Mouse (Mus musculus) hindbrain, embryonic 13.5 days (tissue): Measurements from ENCODE around the gene Igfn1. TPM values are rescaled to one million over a fixed set of nuclear protein-coding genes. Genes with fewer than 3 reads are reported as not detected.
A peak's percentile ranks its signal among the peaks of the same experiment; 100 is the strongest.

Experiments used
- ATAC-seq: fragments of 200-750 bp; cut with Nextera tagmentation; 2 replicates; pipeline ENCODE4 v1.8.0; 2017; ENCODE audit warnings: moderate TSS enrichment; ENCODE audit not compliant: low FRiP score
- H3K27ac ChIP-seq: fragments of 300-500 bp; sonication (generic); 2 replicates; pipeline ENCODE4 v1.5.1; 2015; ENCODE audit warnings: inconsistent platforms, mild to moderate bottlenecking, moderate library complexity
- H3K27me3 ChIP-seq: fragments of 300-500 bp; sonication (generic); 2 replicates; pipeline ENCODE4 v1.6.1; 2015; ENCODE audit warnings: mild to moderate bottlenecking, inconsistent platforms
- H3K36me3 ChIP-seq: fragments of 300-500 bp; sonication (generic); 2 replicates; pipeline ENCODE4 v1.6.1; 2015; ENCODE audit warnings: mild to moderate bottlenecking, inconsistent platforms
- H3K4me1 ChIP-seq: fragments of 300-500 bp; sonication (generic); replicated peaks from 2 replicates; pipeline ENCODE4 v1.6.1; 2015; ENCODE audit warnings: inconsistent platforms
- H3K4me2 ChIP-seq: fragments of 300-500 bp; sonication (generic); 2 replicates; pipeline ENCODE4 v1.6.1; 2015; ENCODE audit warnings: inconsistent platforms, mild to moderate bottlenecking, moderate library complexity
- H3K4me3 ChIP-seq: fragments of 300-500 bp; sonication (generic); 2 replicates; pipeline ENCODE4 v1.5.1; 2015; ENCODE audit warnings: mild to moderate bottlenecking, inconsistent platforms
- H3K9ac ChIP-seq: fragments of 300-500 bp; sonication (generic); 2 replicates; pipeline ENCODE4 v1.6.1; 2015; ENCODE audit warnings: mild to moderate bottlenecking, inconsistent platforms
- H3K9me3 ChIP-seq: fragments of 300-500 bp; sonication (generic); 2 replicates; pipeline ENCODE4 v1.6.1; 2016; ENCODE audit warnings: inconsistent platforms
- WGBS: fragments of 180-500 bp; shearing (Covaris S2); methylation state at CpG from one replicate; pipeline ENCODE4 v1.1.7; 2015; 5-methylcytosine and 5-hydroxymethylcytosine counted together
- polyA plus RNA-seq: library from polyadenylated mRNA; unstranded; fragments of >200 nt; fragmentation: Nextera tagmentation; extraction: Ambion mirVana; gene quantifications from 2 replicates; pipeline ENCODE4 v1.2.1, GENCODE M21; 2015

Gene Igfn1
- polyA plus RNA-seq, 1 experiment from 2014 or later, result not detected

- Histone ChIP-seq H3K4me2 (no peak overlapping the region), H3K4me3 (no peak overlapping the region), H3K27ac (no peak overlapping the region), H3K4me1 (no peaks in the 10 kb centered on the region), H3K9me3 (no peaks in the 10 kb centered on the region), H3K27me3 (no peaks in the 10 kb centered on the region), H3K9ac (no peak overlapping the region), H3K36me3 (peaks cover 84% of the 10 kb centered on the region)
- no peak for ATAC-seq
- 78% methylated on average over 7 of the region's 7 CpGs for WGBS
These were observed 26.8 kb upstream of the Igfn1 start for GRCm38 (mm10) chr1:136032961-136033360.

DNA sequence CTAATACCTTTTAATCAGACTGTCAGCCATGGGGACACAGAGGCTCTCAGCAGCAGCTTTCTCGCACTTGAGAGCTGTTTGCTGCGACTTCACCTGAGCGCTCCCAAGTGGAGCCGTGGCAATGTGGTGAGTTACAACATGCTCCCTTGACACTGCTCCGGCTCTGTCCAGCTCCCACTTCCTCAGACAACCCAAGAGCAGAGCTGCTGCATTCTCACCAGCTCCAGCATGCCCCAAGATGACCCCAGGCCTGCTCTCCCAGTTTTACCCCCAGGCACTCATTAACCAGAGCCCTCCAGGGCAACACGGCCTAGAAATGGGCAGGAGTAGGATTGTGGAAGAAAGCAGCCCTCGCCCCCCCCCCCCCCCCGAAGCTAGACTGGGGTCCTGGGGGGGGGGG is 25.6 kb upstream of the Igfn1 start:
- Histone ChIP-seq H3K4me1 (no peaks in the 10 kb centered on the region), H3K9me3 (no peaks in the 10 kb centered on the region), H3K27me3 (no peaks in the 10 kb centered on the region), H3K9ac (no peak overlapping the region), H3K27ac (no peak overlapping the region), H3K4me2 (no peak overlapping the region), H3K4me3 (no peak overlapping the region), H3K36me3 (peaks cover 97% of the 10 kb centered on the region)
- ATAC-seq, result no peak
- WGBS, result 76% methylated on average over 8 of the region's 8 CpGs

GRCm38 (mm10) chr1:136030201-136030600 is 24.1 kb upstream of the Igfn1 start:
- Histone ChIP-seq H3K27ac (no peak overlapping the region; the same call in 1 of the 2 replicates), H3K9me3 (no peaks in the 10 kb centered on the region), H3K9ac (no peak overlapping the region), H3K36me3 (peaks cover 100% of the 10 kb centered on the region), H3K4me2 (no peak overlapping the region), H3K4me3 (no peak overlapping the region), H3K27me3 (no peaks in the 10 kb centered on the region), H3K4me1 (no peaks in the 10 kb centered on the region)
- 72% methylated on average over 7 of the region's 7 CpGs for WGBS
- ATAC-seq, result no peak

- 4% methylated on average over 24 of the region's 24 CpGs for WGBS
- peak overlapping the region; percentile 85 for H3K27ac ChIP-seq
- H3K27me3 ChIP-seq, result no peaks in the 10 kb centered on the region
- no peaks in the 10 kb centered on the region for H3K9me3 ChIP-seq
- ATAC-seq, result peak; percentile 62
- peak overlapping the region; percentile 95 for H3K4me2 ChIP-seq
- peak overlapping the region; percentile 90 for H3K9ac ChIP-seq
- peaks cover 32% of the 10 kb centered on the region for H3K36me3 ChIP-seq
- H3K4me3 ChIP-seq, result peak overlapping the region; percentile 84
- H3K4me1 ChIP-seq, result peaks cover 18% of the 10 kb centered on the region
These were observed 12.4 kb upstream of the Igfn1 start for GRCm38 (mm10) chr1:136018390-136019189.

DNA sequence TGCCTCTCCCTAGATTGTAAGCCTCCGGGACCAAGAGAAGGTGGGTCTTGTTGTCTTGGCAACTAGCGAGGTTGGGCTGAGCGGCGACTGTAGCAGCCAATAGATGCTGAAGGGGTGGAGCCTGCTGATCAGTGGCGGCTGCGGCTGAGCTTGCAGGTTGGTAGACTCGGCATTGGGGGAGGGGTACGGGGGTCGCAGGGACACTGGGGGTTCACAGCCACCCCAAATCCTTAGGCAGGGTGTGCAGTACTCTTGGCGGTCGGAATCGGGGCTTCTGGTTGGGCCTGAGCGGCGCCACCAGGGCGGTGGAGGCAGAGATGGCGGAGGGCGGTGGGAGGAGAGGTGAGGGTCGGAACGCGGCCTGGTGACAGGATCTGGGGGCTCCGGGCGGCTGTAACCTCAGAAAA is 11.8 kb upstream of the Igfn1 start:
- Histone ChIP-seq H3K9me3 (no peaks in the 10 kb centered on the region), H3K36me3 (peaks cover 25% of the 10 kb centered on the region), H3K4me3 (peak overlapping the region; percentile 84), H3K9ac (peak overlapping the region; percentile 90), H3K27me3 (no peaks in the 10 kb centered on the region), H3K4me1 (peaks cover 18% of the 10 kb centered on the region), H3K4me2 (peak overlapping the region; percentile 95), H3K27ac (peak overlapping the region; percentile 85)
- under 1% methylated on average over 22 of the region's 22 CpGs for WGBS
- ATAC-seq, result peak; percentile 99

DNA sequence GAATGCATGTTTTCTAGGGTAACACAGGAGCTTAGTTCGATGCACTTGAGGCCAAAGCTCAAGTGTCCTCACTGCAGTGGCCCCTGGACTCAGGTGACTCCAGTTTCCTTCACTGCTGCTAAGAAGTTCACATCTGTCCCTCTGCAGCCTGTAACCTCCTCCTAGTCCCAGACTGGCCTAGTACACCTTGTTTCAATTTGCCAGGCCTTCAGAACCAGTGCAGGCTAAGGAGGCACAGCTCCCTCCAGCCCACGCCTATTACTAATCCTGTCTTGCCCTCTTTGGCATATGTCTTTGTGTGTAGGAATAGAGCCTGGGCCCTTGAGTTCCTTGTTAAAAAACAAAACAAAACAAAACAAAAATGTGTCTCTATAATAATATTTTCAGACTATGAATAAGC is 11.2 kb upstream of the Igfn1 start:
- H3K4me2 ChIP-seq, result no peak overlapping the region
- WGBS, result 76% methylated on average over 2 of the region's 2 CpGs
- H3K9ac ChIP-seq, result no peak overlapping the region
- H3K9me3 ChIP-seq, result no peaks in the 10 kb centered on the region
- H3K4me1 ChIP-seq, result peaks cover 18% of the 10 kb centered on the region
- no peaks in the 10 kb centered on the region for H3K27me3 ChIP-seq
- H3K4me3 ChIP-seq, result no peak overlapping the region
- peak; percentile 52 for ATAC-seq
- peaks cover 19% of the 10 kb centered on the region for H3K36me3 ChIP-seq
- H3K27ac ChIP-seq, result peak overlapping the region; percentile 36

- no peak overlapping the region for H3K4me3 ChIP-seq
- no peak overlapping the region for H3K27ac ChIP-seq
- no peak overlapping the region for H3K4me2 ChIP-seq
- H3K9ac ChIP-seq, result no peak overlapping the region
- H3K9me3 ChIP-seq, result no peaks in the 10 kb centered on the region
- H3K4me1 ChIP-seq, result peaks cover 18% of the 10 kb centered on the region
- no peaks in the 10 kb centered on the region for H3K36me3 ChIP-seq
- no peaks in the 10 kb centered on the region for H3K27me3 ChIP-seq
- 86% methylated on average over 2 of the region's 2 CpGs for WGBS
- no peak for ATAC-seq
These were observed 8.8 kb upstream of the Igfn1 start for GRCm38 (mm10) chr1:136014796-136015502.

GRCm38 (mm10) chr1:136013513-136013912 is 7.4 kb upstream of the Igfn1 start:
- WGBS, result 87% methylated on average over 4 of the region's 4 CpGs
- Histone ChIP-seq H3K27me3 (0 out of 2 replicates have a peak, but pooled peaks cover 4% of the 10 kb centered on the region), H3K4me2 (no peak overlapping the region), H3K4me1 (peaks cover 7% of the 10 kb centered on the region), H3K4me3 (no peak overlapping the region), H3K9ac (no peak overlapping the region), H3K36me3 (no peaks in the 10 kb centered on the region), H3K9me3 (no peaks in the 10 kb centered on the region), H3K27ac (no peak overlapping the region)
- ATAC-seq, result no peak

DNA sequence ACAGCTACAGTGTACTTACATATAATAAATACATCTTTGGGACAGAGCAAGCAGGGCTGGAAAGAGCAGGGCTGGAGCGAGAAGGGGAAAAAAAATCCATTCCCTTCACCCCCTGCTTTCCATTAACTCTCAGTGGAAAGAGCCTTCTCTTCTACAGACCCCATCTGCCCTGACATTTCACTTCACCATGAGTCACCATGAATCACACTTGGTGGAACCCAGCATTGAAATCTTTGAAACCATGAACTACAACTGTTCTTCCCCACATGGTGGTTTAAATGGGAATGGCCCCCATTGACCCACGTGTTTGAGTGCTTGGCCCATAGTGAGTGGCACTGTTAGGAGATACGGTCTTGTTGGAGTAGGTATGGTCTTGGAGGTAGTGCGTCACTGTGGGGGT is 4.1 kb upstream of the Igfn1 start:
- Histone ChIP-seq H3K27ac (no peak overlapping the region), H3K9me3 (no peaks in the 10 kb centered on the region), H3K4me1 (peaks cover 12% of the 10 kb centered on the region), H3K9ac (no peak overlapping the region), H3K36me3 (no peaks in the 10 kb centered on the region), H3K27me3 (peaks cover 28% of the 10 kb centered on the region), H3K4me2 (no peak overlapping the region), H3K4me3 (no peak overlapping the region)
- no peak for ATAC-seq
- WGBS, result 86% methylated on average over 4 of the region's 4 CpGs

GRCm38 (mm10) chr1:136008159-136008533 is 2.0 kb upstream of the Igfn1 start:
- Histone ChIP-seq H3K4me2 (peak overlapping the region; percentile 64), H3K27ac (no peak overlapping the region), H3K27me3 (peaks cover 31% of the 10 kb centered on the region), H3K4me3 (peak overlapping the region; percentile 39), H3K9ac (no peak overlapping the region), H3K4me1 (peaks cover 12% of the 10 kb centered on the region), H3K36me3 (no peaks in the 10 kb centered on the region), H3K9me3 (no peaks in the 10 kb centered on the region)
- 24% methylated on average over 8 of the region's 8 CpGs for WGBS
- 0 out of 2 replicates have a peak, but pooled peaks have one; percentile 24 for ATAC-seq

DNA sequence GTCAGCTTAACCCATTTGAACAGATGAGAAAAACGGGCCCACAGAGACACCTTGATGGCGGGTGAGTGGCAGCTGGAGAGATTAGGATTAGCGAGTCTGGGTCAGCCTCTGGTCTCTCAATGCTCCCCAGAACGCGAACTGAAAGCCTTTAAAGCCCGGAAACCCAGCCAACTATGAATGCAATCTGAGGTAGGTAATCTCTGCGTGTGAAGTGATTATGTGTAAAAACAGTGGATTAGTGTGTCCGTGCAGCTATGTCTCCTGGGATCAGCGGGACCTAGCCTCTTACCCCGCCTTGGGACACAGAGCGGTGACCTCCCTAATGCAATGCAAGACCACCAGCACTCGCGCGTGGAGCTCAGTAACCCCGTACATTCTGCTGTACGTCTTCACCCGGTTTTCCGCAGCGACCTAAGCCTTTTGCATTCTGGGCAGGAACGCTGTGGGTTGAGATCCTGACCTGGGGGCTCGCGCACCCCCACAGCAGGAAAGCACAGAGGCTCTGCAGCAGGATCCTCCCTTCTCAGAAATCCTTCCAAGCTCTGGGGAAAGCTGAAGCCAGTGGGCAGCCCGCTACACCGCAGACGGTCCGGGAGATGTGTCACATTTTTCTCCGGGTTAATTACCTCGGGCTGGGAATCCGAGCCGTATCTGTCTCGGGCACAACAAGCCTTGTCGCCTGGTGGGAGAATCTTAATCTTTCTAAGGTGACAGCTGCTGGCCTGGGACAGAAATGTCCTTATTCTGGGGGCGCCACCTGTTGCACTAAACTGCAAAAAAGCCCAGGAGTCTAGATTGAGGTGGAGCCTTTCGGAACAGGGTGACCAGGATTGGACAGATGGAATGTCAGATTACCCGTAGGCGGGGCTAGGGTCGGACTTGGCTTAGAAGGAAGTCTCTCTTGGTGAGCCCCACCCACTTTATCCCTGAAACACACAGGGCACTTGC is 1.3 kb upstream of the Igfn1 start, which contains the start of gene Tmem9:
Tmem9 (plus strand) TSS at position 940 of the 948 bp plus-strand sequence.
- H3K9ac ChIP-seq, result peak within 1 kb of the TSS; percentile 49
- H3K27ac ChIP-seq, result no peak within 1 kb of the TSS
- peaks cover 12% of the 10 kb centered on the region for H3K4me1 ChIP-seq
- peak within 1 kb of the TSS; percentile 64 for H3K4me2 ChIP-seq
- ATAC-seq, result peak; percentile 79
- H3K36me3 ChIP-seq, result no peaks in the 10 kb centered on the region
- no peaks in the 10 kb centered on the region for H3K9me3 ChIP-seq
- 3% methylated on average over 37 of the region's 37 CpGs for WGBS
- H3K4me3 ChIP-seq, result peak within 1 kb of the TSS; percentile 39
- H3K27me3 ChIP-seq, result peaks cover 31% of the 10 kb centered on the region

DNA sequence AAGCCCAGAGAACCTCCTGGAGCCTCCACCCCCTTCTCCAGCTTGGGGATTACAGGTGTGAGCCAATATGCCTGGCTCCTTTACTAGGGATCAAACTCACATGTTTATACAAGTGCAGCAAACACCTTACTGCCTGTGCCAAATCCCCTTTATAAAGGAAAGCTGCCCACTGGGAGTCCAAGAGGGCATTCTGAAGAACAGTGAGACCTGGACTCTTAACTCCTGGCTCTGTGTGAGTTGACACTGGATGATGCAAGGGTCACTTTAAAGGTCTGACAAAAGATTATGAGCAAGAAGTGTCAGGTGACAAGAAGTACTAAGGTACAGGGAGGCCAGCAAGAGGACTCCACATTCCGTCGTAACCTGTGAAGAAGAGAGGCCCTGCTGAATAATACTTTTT is 4.7 kb downstream of the Igfn1 start:
- peaks cover 7% of the 10 kb centered on the region for H3K27me3 ChIP-seq
- 95% methylated on average over 2 of the region's 2 CpGs for WGBS
- H3K27ac ChIP-seq, result no peak overlapping the region
- H3K36me3 ChIP-seq, result no peaks in the 10 kb centered on the region
- no peaks in the 10 kb centered on the region for H3K9me3 ChIP-seq
- no peaks in the 10 kb centered on the region for H3K4me1 ChIP-seq
- no peak for ATAC-seq
- no peak overlapping the region for H3K4me3 ChIP-seq
- no peak overlapping the region for H3K9ac ChIP-seq
- no peak overlapping the region for H3K4me2 ChIP-seq
